Mouse (Mus musculus) cerebellum, adult 9-10 months (tissue): ENCODE results near the gene Fam19a4.
"Not testable (repeated sequence)": the region's sequence is repeated elsewhere in the genome, so short reads cannot be mapped to it uniquely, and the experiment has no call there.

ENCODE experiments used
- DNase-seq: peaks from one replicate; pipeline ENCODE4 v3.0.0; 2022

Gene Fam19a4

DNA sequence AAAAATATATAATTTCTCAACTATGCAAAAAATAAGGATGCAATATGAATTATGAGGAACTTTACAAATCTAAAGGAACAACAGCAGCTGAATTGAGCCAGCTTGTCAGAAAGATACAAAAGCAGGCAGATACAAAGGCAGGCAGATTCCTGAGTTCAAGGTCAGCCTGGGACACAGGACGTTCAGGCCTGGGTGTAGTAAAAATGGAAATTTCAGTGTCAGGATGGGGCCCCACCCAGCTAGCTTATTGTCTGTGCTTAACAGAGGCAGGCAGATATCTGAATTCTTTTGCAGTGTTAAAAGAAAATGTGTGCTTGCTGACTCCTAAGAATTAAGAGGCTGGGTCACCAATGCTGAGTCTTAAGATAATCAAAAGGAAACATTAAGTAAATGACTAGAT lies 124.4 kb downstream of the Fam19a4 start:
- no peak for DNase-seq

DNA sequence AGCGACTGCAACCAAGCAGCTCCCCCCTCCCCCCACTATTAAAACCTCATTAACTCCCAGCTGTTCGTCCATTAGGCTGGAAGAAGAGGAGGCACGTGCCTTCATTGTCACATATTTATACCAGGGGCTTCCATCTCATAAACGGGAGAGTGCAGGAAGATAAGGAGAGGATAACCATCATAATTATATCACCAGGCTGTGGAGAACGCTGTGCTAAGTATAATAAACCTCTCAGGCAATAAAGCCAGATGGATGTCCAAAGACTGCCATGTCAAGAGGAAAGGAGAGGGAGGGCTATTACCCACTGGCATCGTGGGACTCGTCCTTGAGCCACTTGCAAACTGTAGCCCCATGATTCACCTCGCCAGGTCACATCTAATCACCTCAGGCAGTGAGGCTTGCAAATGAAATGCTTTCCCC lies 151.1 kb downstream of the Fam19a4 start:
- DNase-seq, result no peak

DNA sequence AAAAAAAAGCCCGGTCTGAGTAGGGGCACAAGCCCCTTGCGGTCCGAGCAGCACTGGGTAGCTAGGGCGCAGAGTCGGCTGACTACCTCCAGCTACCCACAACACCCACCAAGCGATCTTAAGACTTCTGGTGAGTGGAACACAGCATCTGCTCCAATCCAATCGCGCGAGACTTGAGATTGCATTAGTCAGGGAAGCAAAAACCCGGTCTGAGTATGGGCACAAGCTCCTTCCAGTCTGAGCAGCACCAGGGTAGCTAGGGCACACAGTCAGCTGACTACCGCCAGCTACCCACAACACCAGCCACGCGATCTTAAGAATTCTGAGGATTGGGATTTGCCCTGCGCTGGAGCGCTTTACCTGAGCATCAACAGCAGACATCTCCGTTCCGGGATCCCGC lies 183.1 kb downstream of the Fam19a4 start:
- DNase-seq, result not testable (repeated sequence)

- not testable (repeated sequence) for DNase-seq
These were observed 183.6 kb downstream of the Fam19a4 start for GRCm38 (mm10) chr6:96876651-96877050.

DNA sequence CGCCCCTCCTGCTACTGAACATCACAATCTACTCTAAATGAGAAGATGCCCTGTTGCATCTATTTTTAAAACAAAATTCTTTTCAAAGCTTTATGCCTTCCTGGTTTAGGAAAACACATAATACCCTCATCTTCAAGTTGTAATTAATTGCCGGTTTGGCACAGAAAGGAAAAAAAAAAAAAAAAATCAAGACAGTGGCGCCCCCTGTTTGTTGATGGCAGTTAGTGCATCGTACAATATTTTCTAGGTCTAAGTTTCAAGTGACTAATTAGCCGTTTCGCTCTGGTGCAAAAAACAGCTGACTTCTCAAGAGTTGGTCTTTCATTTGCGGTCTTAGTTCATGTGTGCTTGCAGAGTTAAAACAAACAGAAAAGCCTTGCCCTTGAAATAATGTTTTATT lies 207.1 kb downstream of the Fam19a4 start:
- no peak for DNase-seq

DNA sequence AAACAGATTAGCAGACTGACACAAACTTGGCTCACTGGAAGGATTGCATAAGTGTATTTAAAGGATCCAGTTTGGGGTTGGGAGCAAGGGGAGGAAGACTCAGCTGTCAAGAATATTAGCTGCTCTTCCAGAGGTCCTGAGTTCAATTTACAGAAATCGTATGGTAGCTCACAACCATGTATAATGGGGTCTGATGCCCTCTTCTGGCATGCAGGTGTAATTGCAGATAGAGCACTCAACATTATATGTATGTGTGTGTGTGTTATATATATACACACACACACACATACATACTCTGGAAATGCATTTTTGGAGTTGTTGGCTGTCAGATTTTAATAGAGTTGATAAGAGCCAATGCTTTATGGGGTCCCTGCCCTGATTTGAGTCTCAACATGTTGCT lies 216.3 kb downstream of the Fam19a4 start:
- no peak for DNase-seq

DNA sequence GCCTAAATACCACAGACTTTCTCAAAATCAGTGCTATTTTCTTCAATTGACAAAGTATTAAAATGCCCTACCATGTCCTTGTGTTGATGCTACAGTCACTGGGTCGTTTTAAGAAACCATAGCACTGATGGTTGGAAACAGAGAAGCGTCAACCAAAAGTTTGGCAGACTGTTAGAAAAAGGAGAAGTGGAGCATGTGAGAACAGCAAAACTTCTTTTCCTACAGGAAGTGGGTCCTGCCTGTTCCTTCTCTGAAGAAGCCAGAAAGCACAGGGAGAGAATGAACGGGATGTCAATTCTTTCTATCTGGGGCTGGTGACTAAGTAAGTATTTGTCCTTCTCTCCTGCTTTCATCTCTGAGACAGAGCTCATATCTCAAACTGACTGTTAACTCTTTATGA lies 219.6 kb downstream of the Fam19a4 start:
- DNase-seq, result no peak

GRCm38 (mm10) chr6:96826626-96827025 lies 233.6 kb downstream of the Fam19a4 start:
- DNase-seq, result no peak

DNA sequence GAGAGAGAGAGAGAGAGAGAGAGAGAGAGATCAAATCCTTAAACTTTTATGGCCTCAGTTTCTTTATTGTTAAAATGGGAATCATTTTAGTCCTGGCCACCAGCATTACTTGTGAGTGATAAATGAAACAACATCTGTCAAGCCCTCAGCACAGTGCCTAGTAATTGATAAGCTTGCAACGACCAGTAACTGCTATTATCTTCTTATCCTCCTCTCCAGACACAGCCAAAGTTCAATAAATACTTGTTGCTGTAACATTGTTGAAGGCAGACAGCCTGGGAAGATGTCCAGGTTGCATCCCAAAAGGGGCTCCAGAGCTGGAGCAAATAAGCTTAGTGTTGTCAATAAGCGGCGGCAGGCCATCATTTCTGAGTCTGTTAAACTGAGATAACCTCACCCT lies 257.2 kb downstream of the Fam19a4 start:
- no peak for DNase-seq

GRCm38 (mm10) chr6:96798746-96799145 lies 261.5 kb downstream of the Fam19a4 start:
- no peak for DNase-seq

DNA sequence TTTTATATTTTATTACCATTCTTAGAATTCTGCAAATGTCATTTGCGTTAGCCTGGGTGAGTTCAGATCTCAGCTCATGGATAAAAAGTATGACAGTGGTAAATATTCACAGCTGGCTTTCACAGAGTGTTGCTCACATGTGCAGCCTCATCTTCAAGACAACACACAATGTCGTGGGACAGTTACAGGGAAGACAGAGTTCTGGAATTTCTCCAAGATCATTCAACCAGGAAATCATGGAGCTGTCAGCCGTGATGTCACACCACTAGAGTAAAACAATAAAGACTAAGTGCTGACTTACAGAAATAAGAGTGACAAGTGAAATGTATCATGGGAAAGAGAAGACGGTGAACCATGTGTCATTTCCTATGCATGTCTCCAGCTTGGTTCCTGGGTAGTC lies 262.8 kb downstream of the Fam19a4 start:
- DNase-seq, result no peak
